Mouse (Mus musculus) forebrain, embryonic 11.5 days (tissue): ENCODE measurements at regions not wholly inside any gene's neighbourhood (a gene's known extent, or its start where the extent isn't known, plus 50 kb on each side); places are given as distances from the start of the nearest gene placed in this dataset.

ENCODE experiments used
- ATAC-seq: fragments of 200-750 bp; cut with Nextera tagmentation; replicated peaks from 2 replicates; pipeline ENCODE4 v1.8.0; 2017; ENCODE audit warnings: moderate TSS enrichment; ENCODE audit not compliant: low FRiP score
- DNase-seq: peaks from one replicate; pipeline ENCODE4 v3.0.0-alpha.2; 2017; ENCODE audit warnings: low spot score
- H3K27ac ChIP-seq: fragments of 300-500 bp; sonication (generic); 2 replicates; pipeline ENCODE4 v1.5.1; 2014; ENCODE audit warnings: low read depth, low read length
- H3K27me3 ChIP-seq: fragments of 300-500 bp; sonication (generic); 2 replicates; pipeline ENCODE4 v1.6.1; 2014; ENCODE audit warnings: mild to moderate bottlenecking, low read length, mixed read lengths; ENCODE audit not compliant: control insufficient read depth, insufficient read depth
- H3K36me3 ChIP-seq: fragments of 300-500 bp; sonication (generic); 2 replicates; pipeline ENCODE4 v1.6.1; 2014; ENCODE audit warnings: mild to moderate bottlenecking, low read length, moderate library complexity, mixed read lengths; ENCODE audit not compliant: control insufficient read depth, insufficient read depth
- H3K4me1 ChIP-seq: fragments of 300-500 bp; sonication (generic); replicated peaks from 2 replicates; pipeline ENCODE4 v1.6.1; 2014; ENCODE audit warnings: low read length, mixed read lengths; ENCODE audit not compliant: control insufficient read depth, insufficient read depth
- H3K4me2 ChIP-seq: fragments of 300-500 bp; sonication (generic); 2 replicates; pipeline ENCODE4 v1.6.1; 2014; ENCODE audit warnings: low read depth, mild to moderate bottlenecking, low read length, moderate library complexity, mixed read lengths; ENCODE audit not compliant: severe bottlenecking
- H3K4me3 ChIP-seq: fragments of 300-500 bp; sonication (generic); 2 replicates; pipeline ENCODE4 v1.5.1; 2014; ENCODE audit warnings: low read depth, low read length
- H3K9ac ChIP-seq: fragments of 300-500 bp; sonication (generic); 2 replicates; pipeline ENCODE4 v1.6.1; 2014; ENCODE audit warnings: low read length
- H3K9me3 ChIP-seq: fragments of 300-500 bp; sonication (generic); 2 replicates; pipeline ENCODE4 v1.6.1; 2016; ENCODE audit warnings: low read length, mixed read lengths; ENCODE audit not compliant: control insufficient read depth
- WGBS: fragments of 180-500 bp; shearing (Covaris S2); extraction: QIAGEN DNeasy Blood & Tissue Kit; methylation state at CpG from one replicate; pipeline ENCODE4 v1.1.7; 2014; 5-methylcytosine and 5-hydroxymethylcytosine counted together

- no peaks in the 10 kb centered on the region for H3K4me1 ChIP-seq
- H3K4me3 ChIP-seq: no peak overlapping the region
- no peaks in the 10 kb centered on the region for H3K36me3 ChIP-seq
- no peak for DNase-seq
- H3K9ac ChIP-seq: no peak overlapping the region
- H3K27ac ChIP-seq: no peak overlapping the region
- H3K27me3 ChIP-seq: no peaks in the 10 kb centered on the region
- H3K4me2 ChIP-seq: no peak overlapping the region
- WGBS: 91% methylated on average over 1 of the region's 1 CpGs
- no peaks in the 10 kb centered on the region for H3K9me3 ChIP-seq
- ATAC-seq: no peak
These were observed 777.3 kb downstream of the Cypt12 start for GRCm38 (mm10) chr3:18725507-18725906.

DNA sequence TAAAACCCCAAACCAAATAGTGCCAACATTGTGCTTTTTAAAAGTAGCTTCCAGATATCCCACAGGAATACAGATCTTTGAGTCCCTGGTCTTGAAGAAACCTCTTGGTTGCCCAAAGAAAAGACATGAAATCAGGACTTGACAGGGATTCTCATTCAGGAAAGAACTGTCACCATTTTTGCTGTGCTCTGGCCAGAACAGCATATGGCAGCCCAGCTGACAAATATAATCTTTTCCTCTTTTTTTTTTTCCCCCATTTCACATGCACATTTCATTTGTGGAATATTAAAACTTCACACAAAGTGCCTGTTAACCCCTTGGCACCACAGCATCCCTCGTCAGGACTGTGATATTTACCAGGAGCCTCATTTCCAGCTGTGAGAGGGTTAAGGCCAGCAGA is 783.0 kb downstream of the Cypt12 start:
- Histone ChIP-seq H3K4me1 (no peaks in the 10 kb centered on the region), H3K4me3 (no peak overlapping the region), H3K4me2 (no peak overlapping the region), H3K36me3 (no peaks in the 10 kb centered on the region), H3K9ac (no peak overlapping the region), H3K27ac (no peak overlapping the region), H3K27me3 (no peaks in the 10 kb centered on the region), H3K9me3 (no peaks in the 10 kb centered on the region)
- 45% methylated on average over 1 of the region's 1 CpGs for WGBS
- DNase-seq: no peak
- no peak for ATAC-seq

DNA sequence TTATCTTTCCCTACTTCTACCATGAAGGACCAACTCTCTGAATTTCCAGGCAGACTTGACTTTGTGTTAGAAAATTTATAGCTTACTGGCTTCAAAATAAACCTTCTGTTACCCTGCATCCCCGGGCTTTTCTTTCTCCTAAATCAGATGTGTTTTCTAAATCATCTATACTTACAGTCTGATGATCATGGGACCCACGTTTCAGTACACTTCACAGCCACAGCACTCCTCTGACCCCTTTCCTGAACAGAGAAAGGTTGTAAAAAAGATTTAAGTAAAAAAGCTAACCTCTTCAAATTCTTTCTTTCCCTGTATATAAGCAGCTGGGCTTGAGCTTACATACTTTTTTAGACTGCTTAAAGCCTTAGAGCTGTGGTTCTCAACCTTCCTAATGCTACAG is 783.5 kb downstream of the Cypt12 start:
- H3K4me3 ChIP-seq: no peak overlapping the region
- no peak overlapping the region for H3K4me2 ChIP-seq
- no peak overlapping the region for H3K27ac ChIP-seq
- no peaks in the 10 kb centered on the region for H3K36me3 ChIP-seq
- DNase-seq (no peak), ATAC-seq (no peak)
- no peak overlapping the region for H3K9ac ChIP-seq
- H3K4me1 ChIP-seq: no peaks in the 10 kb centered on the region
- WGBS: 80% methylated on average over 2 of the region's 2 CpGs
- no peaks in the 10 kb centered on the region for H3K9me3 ChIP-seq
- H3K27me3 ChIP-seq: no peaks in the 10 kb centered on the region

- H3K9ac ChIP-seq: no peak overlapping the region
- H3K27ac ChIP-seq: no peak overlapping the region
- no peaks in the 10 kb centered on the region for H3K27me3 ChIP-seq
- no peak overlapping the region for H3K4me2 ChIP-seq
- no peak for DNase-seq
- H3K36me3 ChIP-seq: no peaks in the 10 kb centered on the region
- WGBS: 100% methylated on average over 1 of the region's 1 CpGs
- H3K9me3 ChIP-seq: no peaks in the 10 kb centered on the region
- H3K4me3 ChIP-seq: no peak overlapping the region
- no peak for ATAC-seq
- no peaks in the 10 kb centered on the region for H3K4me1 ChIP-seq
These were observed 785.3 kb downstream of the Cypt12 start for GRCm38 (mm10) chr3:18733540-18733939.

DNA sequence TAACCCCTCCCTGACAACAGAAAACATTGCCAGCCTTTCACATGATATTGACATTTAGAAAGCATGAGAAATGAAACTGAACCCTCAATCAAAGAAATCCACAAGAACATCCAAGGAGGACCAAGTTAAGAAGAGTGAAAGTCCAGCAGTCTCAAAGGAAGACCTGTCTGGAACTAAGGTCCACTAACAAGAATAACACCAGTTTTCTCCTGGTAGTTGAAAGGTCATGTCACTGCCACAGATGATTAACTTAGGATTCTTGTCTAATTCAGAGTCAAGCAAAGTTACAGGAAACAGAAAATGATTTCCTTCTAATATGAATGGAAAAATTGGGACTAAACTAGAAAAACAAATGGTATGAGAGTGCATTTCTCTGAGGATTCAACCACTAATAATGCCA is 790.7 kb downstream of the Cypt12 start:
- Histone ChIP-seq H3K27ac (no peak overlapping the region), H3K36me3 (no peaks in the 10 kb centered on the region), H3K9ac (no peak overlapping the region), H3K9me3 (no peaks in the 10 kb centered on the region), H3K27me3 (no peaks in the 10 kb centered on the region), H3K4me2 (no peak overlapping the region), H3K4me1 (no peaks in the 10 kb centered on the region), H3K4me3 (no peak overlapping the region)
- ATAC-seq (no peak), DNase-seq (no peak)

DNA sequence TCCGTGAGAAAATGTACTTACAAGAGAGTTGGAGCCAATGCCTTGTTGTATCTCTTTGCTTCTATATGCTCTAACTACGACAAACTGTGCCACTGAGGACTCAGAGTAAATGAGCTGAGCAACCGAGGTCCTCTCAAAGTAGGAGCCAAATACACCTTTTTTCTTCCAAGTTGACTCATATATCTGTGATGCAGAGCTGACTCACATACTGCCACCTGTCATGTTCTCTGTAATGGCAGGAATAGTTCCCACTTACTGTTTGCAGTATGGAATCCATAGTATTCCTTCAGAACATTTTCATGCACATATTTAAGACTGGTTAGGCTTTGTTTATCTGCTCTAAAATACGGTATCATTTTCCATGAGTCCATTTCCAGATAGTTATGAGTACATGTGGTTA is 792.1 kb downstream of the Cypt12 start:
- no peak overlapping the region for H3K27ac ChIP-seq
- WGBS: 87% methylated on average over 4 of the region's 4 CpGs
- ATAC-seq (no peak), DNase-seq (no peak)
- H3K9ac ChIP-seq: no peak overlapping the region
- H3K4me1 ChIP-seq: no peaks in the 10 kb centered on the region
- no peak overlapping the region for H3K4me3 ChIP-seq
- no peaks in the 10 kb centered on the region for H3K36me3 ChIP-seq
- no peak overlapping the region for H3K4me2 ChIP-seq
- H3K27me3 ChIP-seq: no peaks in the 10 kb centered on the region
- H3K9me3 ChIP-seq: no peaks in the 10 kb centered on the region

GRCm38 (mm10) chr3:18743474-18743873 is 795.3 kb downstream of the Cypt12 start:
- DNase-seq (no peak), ATAC-seq (no peak)
- Histone ChIP-seq H3K9me3 (no peaks in the 10 kb centered on the region), H3K27me3 (no peaks in the 10 kb centered on the region), H3K4me1 (no peaks in the 10 kb centered on the region), H3K4me3 (no peak overlapping the region), H3K9ac (no peak overlapping the region), H3K36me3 (no peaks in the 10 kb centered on the region), H3K4me2 (no peak overlapping the region), H3K27ac (no peak overlapping the region)
- WGBS: 93% methylated on average over 2 of the region's 2 CpGs

DNA sequence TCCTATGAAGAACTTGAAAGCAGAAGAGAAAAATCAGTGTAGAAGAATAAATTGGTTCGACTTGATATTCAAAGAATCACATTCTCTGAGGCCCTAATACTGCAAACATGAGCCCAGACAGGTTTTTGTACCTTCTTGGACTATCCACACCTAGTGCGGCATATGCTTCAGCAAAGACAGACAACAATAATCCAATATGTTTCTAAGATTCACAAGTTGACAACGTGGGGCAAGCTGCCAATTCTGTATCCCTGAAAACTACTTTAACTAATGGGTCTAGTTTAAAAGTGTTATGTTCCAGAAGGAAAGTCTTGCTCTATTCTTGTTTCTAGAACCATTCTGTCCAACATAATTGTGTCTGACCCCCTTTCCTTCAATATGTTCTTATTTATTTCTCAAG is 796.0 kb downstream of the Cypt12 start:
- no peak overlapping the region for H3K4me3 ChIP-seq
- H3K4me2 ChIP-seq: no peak overlapping the region
- H3K27me3 ChIP-seq: no peaks in the 10 kb centered on the region
- 86% methylated on average over 3 of the region's 3 CpGs for WGBS
- no peak overlapping the region for H3K9ac ChIP-seq
- no peaks in the 10 kb centered on the region for H3K9me3 ChIP-seq
- ATAC-seq (no peak), DNase-seq (no peak)
- no peaks in the 10 kb centered on the region for H3K36me3 ChIP-seq
- no peaks in the 10 kb centered on the region for H3K4me1 ChIP-seq
- H3K27ac ChIP-seq: no peak overlapping the region

DNA sequence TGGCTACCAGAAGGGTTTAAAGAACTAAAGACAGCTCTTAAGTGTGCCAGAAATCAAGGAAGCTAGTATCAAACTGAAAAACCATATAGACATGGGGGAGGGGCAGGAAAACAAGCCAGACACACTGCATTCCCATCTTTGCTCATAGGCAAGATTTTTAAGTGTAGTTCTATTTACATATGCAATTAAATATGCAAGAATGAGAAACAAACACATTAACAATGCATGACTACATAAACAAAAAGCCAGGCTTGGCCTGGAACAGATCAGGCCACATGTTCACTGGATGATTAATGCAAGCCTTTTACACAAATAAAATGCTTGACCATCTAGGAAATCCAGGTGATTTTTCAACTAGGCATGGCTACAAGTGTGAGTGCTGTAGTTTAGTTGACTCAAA is 798.0 kb downstream of the Cypt12 start:
- no peak overlapping the region for H3K4me2 ChIP-seq

More for the DNA sequence above, 798.0 kb downstream of the Cypt12 start:
- no peak for ATAC-seq
- H3K27ac ChIP-seq: no peak overlapping the region
- no peak overlapping the region for H3K4me3 ChIP-seq
- no peaks in the 10 kb centered on the region for H3K9me3 ChIP-seq
- DNase-seq: no peak
- no peaks in the 10 kb centered on the region for H3K27me3 ChIP-seq
- H3K4me1 ChIP-seq: no peaks in the 10 kb centered on the region
- no peak overlapping the region for H3K9ac ChIP-seq
- H3K36me3 ChIP-seq: no peaks in the 10 kb centered on the region
